Mouse (Mus musculus) megakaryocyte-erythroid progenitor cell, adult 5-6 weeks (primary cell): ENCODE data around the gene Tmem236. TPM values are rescaled to one million over a fixed set of nuclear protein-coding genes. Genes with fewer than 3 reads are reported as not detected.
A peak's percentile ranks its signal among the peaks of the same experiment; 100 is the strongest.
"Not testable (repeated sequence)": the region's sequence is repeated elsewhere in the genome, so short reads cannot be mapped to it uniquely, and the experiment has no call there.

ENCODE experiments used
- ATAC-seq: replicated peaks from 2 replicates; pipeline ENCODE4 v1.8.0; 2016; ENCODE audit warnings: mild to moderate bottlenecking, inconsistent platforms; ENCODE audit not compliant: severe bottlenecking, poor library complexity, low FRiP score, low TSS enrichment
- total RNA-seq, 2 experiments: library from RNA; stranded (forward) in 1 of 2; stranded (reverse) in 1 of 2; fragments of 200-1000, 215-1000 nt in 1 of 2; fragments of >200 nt in 1 of 2; fragmentation: Nextera tagmentation in 1 of 2; gene quantifications; 2 replicates each; pipeline ENCODE4 v1.2.3; 2014 to 2017

Tmem236 gene
- total RNA-seq, 2 experiments from 2014 or later, result not detected

- no peak for ATAC-seq
Observed at GRCm38 (mm10) chr2:14184375-14184774, 10.1 kb downstream of the Tmem236 start.

DNA sequence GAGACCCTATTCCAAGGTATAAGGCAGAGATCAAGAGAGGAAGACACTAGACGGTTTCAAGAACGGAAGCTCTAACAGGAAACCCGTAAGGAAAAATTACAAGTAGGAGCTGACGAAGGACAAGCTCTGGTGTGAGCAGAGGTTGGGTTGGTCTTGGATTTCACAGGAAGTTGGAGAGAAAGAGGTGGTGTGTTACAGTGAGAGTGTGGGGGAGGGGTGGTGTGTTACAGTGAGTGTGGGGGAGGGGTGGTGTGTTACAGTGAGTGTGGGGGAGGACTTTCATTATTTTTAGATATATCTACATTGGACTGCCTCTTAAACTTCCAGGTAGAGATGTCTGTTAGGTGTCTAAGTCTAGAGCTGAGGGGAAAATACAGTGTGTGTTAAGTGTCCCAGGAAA lies 16.4 kb downstream of the Tmem236 start:
- no peak for ATAC-seq

- peak; percentile 68 for ATAC-seq
Observed at GRCm38 (mm10) chr2:14191601-14192000, 17.3 kb downstream of the Tmem236 start.

DNA sequence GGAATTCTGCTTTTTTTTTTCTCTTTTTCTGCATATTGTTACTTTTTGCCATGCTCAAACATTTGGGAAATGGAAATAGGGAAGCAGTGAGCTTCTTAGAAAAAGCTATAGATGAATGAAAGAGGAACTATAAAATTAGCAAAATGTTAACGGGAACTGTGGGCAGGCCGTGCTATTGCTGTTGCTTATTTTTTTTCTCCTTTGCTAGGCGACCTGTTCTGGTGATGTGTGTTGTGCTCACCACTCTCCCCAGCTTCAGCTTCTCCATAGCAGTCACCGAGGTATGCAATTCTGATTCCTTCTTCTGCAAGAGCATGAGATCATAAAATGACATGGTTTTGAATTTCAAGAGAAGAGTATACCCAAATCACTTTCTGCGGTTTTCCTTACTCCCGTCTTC lies 17.7 kb downstream of the Tmem236 start:
- ATAC-seq, result no peak

DNA sequence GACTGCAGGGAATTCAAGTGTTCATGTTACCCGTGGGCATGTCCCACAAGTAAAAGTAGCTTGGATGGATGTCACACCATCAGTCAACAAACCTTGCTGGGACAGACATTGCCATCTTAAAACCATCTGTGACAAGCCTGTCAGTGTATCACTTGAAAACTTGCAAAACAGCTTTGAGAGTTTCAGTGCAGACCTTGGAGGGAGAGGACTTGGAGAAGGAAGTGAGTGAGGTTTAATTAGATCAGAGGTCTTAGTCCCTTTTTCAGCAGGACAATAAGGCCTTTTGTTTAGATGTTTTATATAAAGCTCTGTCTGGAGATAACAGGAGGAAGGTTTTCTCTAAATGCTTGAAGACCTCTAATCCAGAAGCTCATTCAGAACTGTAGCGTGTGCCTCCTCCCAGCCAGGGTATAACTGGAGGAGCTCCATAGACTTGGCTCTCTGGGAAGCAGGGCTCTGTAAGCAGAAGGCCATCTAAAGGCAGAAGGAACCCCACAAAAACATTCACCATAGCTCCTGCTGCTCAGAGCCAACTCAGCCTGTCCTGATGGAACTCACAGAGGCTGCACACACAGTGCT lies 24.1 kb downstream of the Tmem236 start:
- not testable (repeated sequence) for ATAC-seq

DNA sequence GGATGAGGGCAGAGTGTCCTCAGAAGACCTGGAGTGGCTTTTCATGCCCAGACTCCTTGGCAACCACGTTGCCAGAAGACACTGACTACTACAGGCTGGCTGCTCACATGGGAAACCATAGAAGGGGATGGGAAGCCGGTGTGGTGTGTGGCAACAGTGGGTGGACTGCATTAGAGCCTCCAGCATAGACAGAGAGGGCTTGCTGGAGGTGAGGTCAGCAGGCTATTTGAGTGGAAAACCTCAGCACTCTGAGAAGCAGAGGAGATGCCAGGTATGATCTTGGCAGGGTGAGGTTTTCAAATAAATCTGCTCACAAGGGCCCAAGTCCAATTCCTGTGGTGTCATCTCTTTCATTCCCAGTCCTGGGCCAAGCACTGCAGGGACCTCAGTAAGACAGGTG lies 25.3 kb downstream of the Tmem236 start:
- peak; percentile 47; the same call in 1 of the 2 replicates for ATAC-seq

DNA sequence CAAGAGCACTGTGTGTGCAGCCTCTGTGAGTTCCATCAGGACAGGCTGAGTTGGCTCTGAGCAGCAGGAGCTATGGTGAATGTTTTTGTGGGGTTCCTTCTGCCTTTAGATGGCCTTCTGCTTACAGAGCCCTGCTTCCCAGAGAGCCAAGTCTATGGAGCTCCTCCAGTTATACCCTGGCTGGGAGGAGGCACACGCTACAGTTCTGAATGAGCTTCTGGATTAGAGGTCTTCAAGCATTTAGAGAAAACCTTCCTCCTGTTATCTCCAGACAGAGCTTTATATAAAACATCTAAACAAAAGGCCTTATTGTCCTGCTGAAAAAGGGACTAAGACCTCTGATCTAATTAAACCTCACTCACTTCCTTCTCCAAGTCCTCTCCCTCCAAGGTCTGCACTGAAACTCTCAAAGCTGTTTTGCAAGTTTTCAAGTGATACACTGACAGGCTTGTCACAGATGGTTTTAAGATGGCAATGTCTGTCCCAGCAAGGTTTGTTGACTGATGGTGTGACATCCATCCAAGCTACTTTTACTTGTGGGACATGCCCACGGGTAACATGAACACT lies 26.6 kb downstream of the Tmem236 start:
- ATAC-seq, result not testable (repeated sequence)

DNA sequence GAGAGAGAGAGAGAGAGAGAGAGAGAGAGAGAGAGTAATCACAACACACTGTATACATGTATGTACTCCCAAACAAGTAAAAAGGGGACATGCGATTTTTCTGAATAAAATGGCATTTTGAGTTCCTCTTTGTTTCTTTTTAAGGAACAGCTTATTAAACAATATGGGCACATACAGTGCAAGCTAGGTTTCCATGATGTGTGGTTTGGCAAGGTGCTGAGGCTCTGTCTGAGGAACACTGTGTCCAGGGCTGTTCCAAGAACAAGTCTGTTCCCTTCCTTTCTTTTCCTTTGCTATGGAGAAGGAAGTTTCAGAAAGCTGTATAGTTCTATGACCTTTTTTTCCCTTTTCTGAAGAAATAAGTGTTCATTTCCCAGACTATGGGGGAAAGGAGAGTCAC lies 30.0 kb downstream of the Tmem236 start:
- ATAC-seq, result no peak

- ATAC-seq, result no peak
Observed at GRCm38 (mm10) chr2:14206798-14207197, 32.5 kb downstream of the Tmem236 start.

GRCm38 (mm10) chr2:14210731-14211130 lies 36.4 kb downstream of the Tmem236 start:
- ATAC-seq, result no peak

DNA sequence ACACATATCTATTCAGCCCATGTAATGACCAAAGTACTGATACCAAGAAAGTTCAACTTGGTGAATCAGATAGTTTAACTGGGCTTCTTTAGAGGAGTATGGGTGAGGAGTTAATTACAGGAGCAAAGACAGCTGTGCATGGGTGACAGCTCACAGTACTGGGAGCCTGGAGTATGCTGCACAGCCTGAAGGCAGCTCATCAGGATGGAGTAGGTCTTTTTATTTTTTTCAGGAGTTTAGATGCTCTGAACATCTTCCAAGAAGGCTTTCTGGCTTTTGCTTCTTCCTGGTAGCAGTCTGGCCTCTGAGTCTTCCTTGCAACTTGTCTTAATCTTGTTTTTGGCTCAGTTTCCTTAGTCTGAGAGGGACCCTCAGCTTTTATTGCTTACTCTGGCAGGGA lies 37.3 kb downstream of the Tmem236 start:
- no peak for ATAC-seq

- ATAC-seq, result no peak
Observed at GRCm38 (mm10) chr2:14214764-14215163, 40.4 kb downstream of the Tmem236 start.

GRCm38 (mm10) chr2:14216653-14217052 lies 42.3 kb downstream of the Tmem236 start:
- no peak for ATAC-seq

DNA sequence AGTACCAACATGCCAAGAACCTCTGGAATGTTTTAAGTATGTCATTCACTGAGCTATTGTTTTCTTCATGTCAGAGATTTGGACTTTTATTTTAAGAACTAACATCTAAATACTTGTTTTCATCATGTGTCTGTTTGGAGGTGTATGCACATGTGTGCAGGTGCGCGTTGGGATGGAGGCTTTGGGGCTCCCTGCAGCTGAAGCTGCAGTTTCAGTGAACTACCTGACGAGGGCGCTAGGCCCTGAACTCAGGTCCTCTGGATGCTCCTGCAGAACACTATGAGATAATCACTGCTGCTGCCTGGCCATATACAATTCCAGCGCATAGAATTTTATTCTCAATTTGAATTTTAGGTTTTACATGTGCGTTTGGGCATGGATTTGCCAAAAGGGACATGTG lies 43.8 kb downstream of the Tmem236 start:
- no peak for ATAC-seq

GRCm38 (mm10) chr2:14224387-14224786 lies 50.1 kb downstream of the Tmem236 start:
- no peak for ATAC-seq

GRCm38 (mm10) chr2:14228495-14228894 lies 54.2 kb downstream of the Tmem236 start:
- ATAC-seq, result no peak

DNA sequence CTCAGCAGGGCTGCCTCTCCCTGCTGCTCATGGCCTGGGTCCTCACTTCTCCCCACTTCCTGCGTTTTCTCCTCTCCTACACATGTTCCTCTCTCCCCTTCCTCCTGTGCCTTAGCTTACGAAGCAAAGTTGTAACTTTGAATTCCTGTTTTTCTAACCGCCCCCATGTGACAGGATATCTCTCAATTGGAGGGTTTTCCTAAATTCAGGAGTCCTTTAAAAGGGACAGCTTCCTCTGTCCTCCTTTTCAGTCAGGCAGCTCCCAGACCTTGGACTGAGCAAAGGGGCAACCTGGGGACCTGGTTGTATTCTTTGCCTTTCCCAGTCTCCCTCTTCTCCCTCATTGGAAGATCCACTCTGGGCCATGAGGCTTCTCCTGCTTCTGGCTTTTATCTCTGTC lies 54.8 kb downstream of the Tmem236 start, which contains the start of gene Mrc1:
TSS of gene Mrc1 (plus strand) at position 244 of the 400 bp plus-strand sequence.
- no peak for ATAC-seq

DNA sequence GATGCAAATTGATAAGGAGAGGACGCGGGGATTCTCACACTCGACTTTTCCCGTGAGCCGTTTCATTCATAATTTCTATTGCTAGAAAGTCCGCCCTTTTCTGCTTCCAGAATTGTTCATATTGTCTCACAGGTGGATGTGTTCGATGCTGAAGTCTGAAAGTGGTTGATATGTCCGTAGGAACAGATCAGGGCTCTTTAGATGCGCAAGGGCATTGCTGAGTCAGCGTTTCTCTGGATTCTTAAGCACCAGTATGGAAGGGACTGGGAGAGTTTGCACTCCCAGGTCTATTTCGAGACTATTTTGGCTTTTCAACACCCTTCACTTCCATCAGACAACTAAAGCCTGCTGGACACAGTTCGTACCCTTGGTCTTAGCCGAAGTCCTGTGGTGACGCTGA lies 55.7 kb downstream of the Tmem236 start:
- no peak for ATAC-seq

- ATAC-seq, result 0 out of 2 replicates have a peak, but pooled peaks have one; percentile 14
Observed at GRCm38 (mm10) chr2:14232897-14233296, 58.6 kb downstream of the Tmem236 start.

DNA sequence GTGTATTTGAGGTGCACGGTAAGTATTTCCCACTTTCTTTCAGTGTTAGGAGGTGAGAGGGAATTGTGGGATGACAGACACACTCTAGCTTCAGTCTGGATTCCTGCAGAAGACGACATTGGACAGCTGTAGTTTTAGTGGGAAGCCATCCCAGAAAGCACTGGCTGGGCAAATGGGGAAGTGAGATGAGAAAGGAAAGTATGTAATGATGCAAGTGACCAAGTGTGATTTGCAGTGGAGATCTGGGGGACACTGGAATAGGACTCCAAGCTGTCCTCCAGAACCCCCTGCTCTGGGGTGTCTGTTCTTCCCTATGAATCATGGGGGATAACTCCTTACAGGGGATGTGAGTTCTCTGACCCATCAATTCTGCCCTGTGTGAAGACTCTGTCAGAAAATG lies 59.7 kb downstream of the Tmem236 start:
- ATAC-seq, result no peak

DNA sequence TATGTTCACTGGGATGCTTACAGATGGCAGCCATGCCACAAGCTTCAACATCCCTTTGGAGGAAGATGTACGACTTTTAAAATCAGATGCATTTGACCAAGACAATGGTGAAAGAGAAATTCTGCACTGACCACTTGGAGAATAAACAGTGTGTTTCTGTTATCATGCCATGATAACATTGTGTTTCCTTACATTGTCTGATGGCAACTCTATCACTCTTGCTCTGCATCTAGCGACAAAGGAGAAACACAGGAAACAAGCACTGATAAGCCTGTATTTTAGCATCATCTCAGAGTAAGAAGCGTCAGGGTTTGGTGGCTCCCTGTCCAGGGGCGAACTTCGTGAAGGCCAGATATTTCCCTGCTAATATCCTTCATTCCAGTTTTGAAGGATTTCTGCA lies 61.0 kb downstream of the Tmem236 start:
- no peak for ATAC-seq
